Mouse (Mus musculus) kidney, postnatal 0 days (tissue): ENCODE measurements around the gene Fat3. TPM values are rescaled to one million over a fixed set of nuclear protein-coding genes. Genes with fewer than 3 reads are reported as not detected.

Experiments
- ATAC-seq: fragments of 200-750 bp; cut with Nextera tagmentation; replicated peaks from 2 replicates; pipeline ENCODE4 v1.8.0; 2017; ENCODE audit warnings: low read depth, moderate number of reproducible peaks, moderate TSS enrichment, moderate library complexity; ENCODE audit not compliant: low FRiP score
- DNase-seq: peaks from one replicate; pipeline ENCODE4 v3.0.0-alpha.2; 2016; ENCODE audit warnings: low spot score
- H3K27ac ChIP-seq: fragments of 300-500 bp; sonication (generic); 2 replicates; pipeline ENCODE4 v1.5.1; 2014; ENCODE audit warnings: mild to moderate bottlenecking
- H3K27me3 ChIP-seq: fragments of 300-500 bp; sonication (generic); 2 replicates; pipeline ENCODE4 v1.6.1; 2014; ENCODE audit warnings: low read length, mixed read lengths; ENCODE audit not compliant: insufficient read depth
- H3K36me3 ChIP-seq: fragments of 300-500 bp; sonication (generic); 2 replicates; pipeline ENCODE4 v1.6.1; 2014; ENCODE audit warnings: low read length, mixed read lengths; ENCODE audit not compliant: insufficient read depth
- H3K4me1 ChIP-seq: fragments of 300-500 bp; sonication (generic); replicated peaks from 2 replicates; pipeline ENCODE4 v1.6.1; 2014; ENCODE audit warnings: antibody characterized with exemption, low read length, mixed read lengths; ENCODE audit not compliant: insufficient read depth
- H3K4me2 ChIP-seq: fragments of 300-500 bp; sonication (generic); 2 replicates; pipeline ENCODE4 v1.6.1; 2014; ENCODE audit warnings: mild to moderate bottlenecking, low read length, moderate library complexity, mixed read lengths
- H3K4me3 ChIP-seq: fragments of 300-500 bp; sonication (generic); replicated peaks from 2 replicates; pipeline ENCODE4 v1.5.1; 2014; ENCODE audit warnings: low read depth, low read length
- H3K9ac ChIP-seq: fragments of 300-500 bp; sonication (generic); 2 replicates; pipeline ENCODE4 v1.6.1; 2014; ENCODE audit warnings: low read depth, low read length
- H3K9me3 ChIP-seq: fragments of 300-500 bp; sonication (generic); replicated peaks from 2 replicates; pipeline ENCODE4 v1.6.1; 2016; ENCODE audit warnings: low read length, inconsistent platforms, mixed read lengths
- CTCF ChIP-seq: IDR thresholded peaks from 2 replicates; pipeline ENCODE4 v1.5.1; 2016; ENCODE audit warnings: antibody characterized with exemption, low read depth, mild to moderate bottlenecking, moderate library complexity
- WGBS: fragments of 180-500 bp; shearing (Covaris S2); extraction: QIAGEN DNeasy Blood & Tissue Kit; methylation state at CpG from one replicate; pipeline ENCODE4 v1.1.7; 2014; 5-methylcytosine and 5-hydroxymethylcytosine counted together
- polyA plus RNA-seq: library from polyadenylated mRNA; unstranded; fragments of >200 nt; fragmentation: Nextera tagmentation; extraction: Ambion mirVana; gene quantifications from 2 replicates; pipeline ENCODE4 v1.2.1, GENCODE M21; 2015

The Fat3 gene
- polyA plus RNA-seq, 1 experiment from 2014 or later = 1.5 TPM

DNA sequence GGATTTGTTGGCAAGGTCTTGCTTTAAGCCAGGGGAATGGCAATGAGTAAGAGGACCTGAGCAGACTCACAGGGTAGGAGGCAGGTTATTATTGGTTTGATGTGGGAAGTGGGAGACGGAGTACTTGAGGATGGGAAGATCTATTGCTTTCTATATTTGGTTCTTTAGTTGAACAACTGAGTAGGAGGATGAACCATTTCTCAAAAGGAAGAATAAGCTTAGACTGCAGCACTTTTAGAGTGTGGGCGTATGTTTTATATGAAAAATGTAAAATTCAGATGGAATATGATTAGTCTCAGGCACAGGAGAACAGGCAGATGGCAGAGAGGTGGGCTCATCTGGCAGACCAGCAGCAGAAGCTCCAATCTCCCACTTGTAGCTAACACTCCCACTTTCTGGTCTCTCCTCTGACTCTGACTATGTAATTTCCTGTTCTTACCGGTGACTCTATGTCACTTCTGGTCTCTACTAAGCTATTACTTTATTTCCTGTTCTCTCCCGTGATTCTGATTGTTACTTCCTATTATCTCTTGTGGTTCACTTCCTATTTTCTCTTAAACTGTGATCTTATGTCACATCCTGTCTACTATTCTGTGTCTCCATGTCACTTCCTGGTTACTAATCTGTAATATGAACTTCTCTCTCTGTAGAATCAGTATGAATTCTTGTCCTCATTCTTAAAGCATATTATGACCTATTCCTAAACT is 387.0 kb downstream of the Fat3 start:
- Histone ChIP-seq H3K27me3 (no peaks in the 10 kb centered on the region; the same call in 1 of the 2 replicates), H3K4me3 (no peak overlapping the region), H3K27ac (0 out of 2 replicates have a peak overlapping the region, but pooled peaks have one; percentile 47), H3K4me2 (no peak overlapping the region), H3K9me3 (no peaks in the 10 kb centered on the region), H3K4me1 (no peaks in the 10 kb centered on the region), H3K36me3 (no peaks in the 10 kb centered on the region), H3K9ac (no peak overlapping the region)
- ATAC-seq = no peak
- peak; percentile 48 for DNase-seq
- TF ChIP-seq CTCF = no peak
- 74% methylated on average over 4 of the region's 4 CpGs for WGBS

DNA sequence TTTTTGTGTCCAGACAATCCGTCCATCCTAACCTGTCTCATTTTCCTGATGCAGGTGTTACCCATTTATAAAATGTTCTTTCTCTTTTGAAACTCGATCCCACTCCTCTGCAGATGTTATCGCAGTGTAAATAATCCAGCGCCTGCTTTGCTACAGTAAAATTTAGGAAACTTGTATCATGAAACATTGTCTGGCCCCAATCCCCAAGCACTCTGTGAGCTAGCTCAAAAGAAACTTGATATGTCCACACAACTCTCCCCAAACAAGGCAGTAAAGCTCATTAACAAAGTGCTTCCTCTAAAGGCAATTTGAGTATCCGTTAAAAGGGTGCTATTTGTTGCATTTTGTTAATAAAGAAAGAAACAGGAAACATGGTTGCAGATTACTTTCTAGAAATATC is 393.2 kb downstream of the Fat3 start:
- no peaks in the 10 kb centered on the region for H3K36me3 ChIP-seq
- DNase-seq (peak; percentile 75), ATAC-seq (no peak; the same call in 1 of the 2 replicates)
- peak overlapping the region; percentile 12; the same call in 1 of the 2 replicates for H3K4me2 ChIP-seq
- no peaks in the 10 kb centered on the region for H3K9me3 ChIP-seq
- no peak overlapping the region for H3K4me3 ChIP-seq
- H3K4me1 ChIP-seq = no peaks in the 10 kb centered on the region
- 13% methylated on average over 5 of the region's 5 CpGs for WGBS
- H3K27ac ChIP-seq = no peak overlapping the region
- TF ChIP-seq CTCF = no peak
- H3K27me3 ChIP-seq = no peaks in the 10 kb centered on the region; the same call in 1 of the 2 replicates
- H3K9ac ChIP-seq = no peak overlapping the region

DNA sequence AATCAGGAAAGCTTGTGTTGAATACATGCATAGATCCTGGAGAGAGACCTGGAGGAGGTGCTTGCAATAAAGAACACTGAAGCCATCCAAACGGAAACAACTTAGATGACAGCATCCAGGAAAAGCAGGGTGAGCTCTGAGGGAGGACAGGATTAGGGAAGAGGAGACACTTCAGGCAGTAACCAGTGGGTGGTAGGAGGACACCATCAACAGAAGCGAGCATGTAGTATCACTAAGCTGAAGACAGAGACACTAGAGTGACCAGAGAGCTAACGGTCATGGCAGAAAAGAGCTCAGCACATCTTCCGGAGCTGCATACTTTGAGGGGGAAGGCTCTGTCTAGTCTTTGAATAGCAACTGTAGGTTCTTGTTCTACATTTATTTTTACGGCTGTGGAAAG is 393.7 kb downstream of the Fat3 start:
- 17% methylated on average over 5 of the region's 5 CpGs for WGBS
- peak; percentile 83 for DNase-seq
- no peak overlapping the region for H3K9ac ChIP-seq
- H3K4me2 ChIP-seq = peak overlapping the region; percentile 12; the same call in 1 of the 2 replicates
- peak; percentile 67 for TF ChIP-seq CTCF
- H3K27ac ChIP-seq = no peak overlapping the region
- 0 out of 2 replicates have a peak, but pooled peaks have one; percentile 52 for ATAC-seq
- no peaks in the 10 kb centered on the region; the same call in 1 of the 2 replicates for H3K27me3 ChIP-seq
- H3K4me1 ChIP-seq = no peaks in the 10 kb centered on the region
- H3K9me3 ChIP-seq = no peaks in the 10 kb centered on the region
- H3K4me3 ChIP-seq = no peak overlapping the region
- no peaks in the 10 kb centered on the region for H3K36me3 ChIP-seq

DNA sequence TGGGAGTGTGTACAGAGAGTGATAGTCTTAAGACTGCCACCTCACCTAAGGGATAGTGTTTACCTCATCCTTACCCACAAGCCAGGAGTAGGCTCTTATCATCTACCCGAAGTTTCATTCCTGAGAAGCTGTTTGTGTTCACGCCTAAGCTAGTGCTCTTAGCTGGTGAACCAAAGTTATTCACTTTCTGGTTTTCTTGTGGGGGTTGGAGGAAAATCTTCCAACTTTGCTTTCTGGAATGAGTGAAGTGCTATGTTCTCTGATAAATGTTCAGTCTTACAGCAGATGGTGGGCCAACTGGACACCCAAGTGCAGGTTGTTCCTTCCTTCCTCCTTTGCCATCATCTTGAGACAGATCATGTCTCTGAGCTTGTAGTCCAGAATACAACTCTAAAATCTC is 402.5 kb downstream of the Fat3 start:
- no peaks in the 10 kb centered on the region for H3K27me3 ChIP-seq
- H3K27ac ChIP-seq = no peak overlapping the region
- ATAC-seq (no peak), DNase-seq (no peak)
- WGBS = 83% methylated on average over 2 of the region's 2 CpGs
- TF ChIP-seq CTCF = no peak
- no peaks in the 10 kb centered on the region for H3K9me3 ChIP-seq
- no peaks in the 10 kb centered on the region for H3K4me1 ChIP-seq
- no peak overlapping the region for H3K9ac ChIP-seq
- no peaks in the 10 kb centered on the region for H3K36me3 ChIP-seq
- H3K4me2 ChIP-seq = no peak overlapping the region
- H3K4me3 ChIP-seq = no peak overlapping the region

DNA sequence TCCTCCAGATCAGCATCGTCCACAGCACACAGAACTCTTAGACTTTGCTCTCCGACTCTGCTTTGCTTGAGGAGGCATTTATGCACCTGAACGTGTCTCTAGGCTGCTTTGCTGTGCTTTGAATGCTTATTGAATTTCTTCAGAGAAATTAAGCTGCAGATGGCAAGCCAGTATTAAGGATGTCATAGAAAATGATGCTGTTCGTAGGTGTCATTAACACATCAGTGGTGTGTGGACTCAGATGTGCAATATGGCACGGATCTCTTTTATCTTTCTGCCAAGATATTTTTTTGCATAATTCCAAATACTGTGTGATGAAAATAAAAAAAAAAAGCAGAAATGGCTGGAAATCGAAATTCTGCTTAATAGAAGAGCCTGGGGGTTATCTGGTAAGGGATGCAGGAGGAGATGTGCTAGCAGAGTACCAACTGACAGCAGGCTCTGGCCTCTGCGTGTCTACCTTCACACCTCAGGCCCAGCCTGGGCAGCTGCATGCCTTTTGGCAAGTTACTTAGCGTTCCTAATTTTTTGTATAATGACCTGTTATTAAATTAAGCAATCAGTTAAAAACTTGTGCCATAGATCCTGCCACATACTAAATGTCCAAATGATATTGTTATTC is 407.9 kb downstream of the Fat3 start:
- no peak for DNase-seq
- no peaks in the 10 kb centered on the region for H3K36me3 ChIP-seq
- H3K27me3 ChIP-seq = no peaks in the 10 kb centered on the region
- no peak for TF ChIP-seq CTCF
- no peak for ATAC-seq
- H3K4me1 ChIP-seq = no peaks in the 10 kb centered on the region
- H3K4me2 ChIP-seq = no peak overlapping the region
- no peak overlapping the region for H3K27ac ChIP-seq
- no peak overlapping the region for H3K4me3 ChIP-seq
- 68% methylated on average over 8 of the region's 8 CpGs for WGBS
- H3K9me3 ChIP-seq = no peaks in the 10 kb centered on the region
- H3K9ac ChIP-seq = no peak overlapping the region

DNA sequence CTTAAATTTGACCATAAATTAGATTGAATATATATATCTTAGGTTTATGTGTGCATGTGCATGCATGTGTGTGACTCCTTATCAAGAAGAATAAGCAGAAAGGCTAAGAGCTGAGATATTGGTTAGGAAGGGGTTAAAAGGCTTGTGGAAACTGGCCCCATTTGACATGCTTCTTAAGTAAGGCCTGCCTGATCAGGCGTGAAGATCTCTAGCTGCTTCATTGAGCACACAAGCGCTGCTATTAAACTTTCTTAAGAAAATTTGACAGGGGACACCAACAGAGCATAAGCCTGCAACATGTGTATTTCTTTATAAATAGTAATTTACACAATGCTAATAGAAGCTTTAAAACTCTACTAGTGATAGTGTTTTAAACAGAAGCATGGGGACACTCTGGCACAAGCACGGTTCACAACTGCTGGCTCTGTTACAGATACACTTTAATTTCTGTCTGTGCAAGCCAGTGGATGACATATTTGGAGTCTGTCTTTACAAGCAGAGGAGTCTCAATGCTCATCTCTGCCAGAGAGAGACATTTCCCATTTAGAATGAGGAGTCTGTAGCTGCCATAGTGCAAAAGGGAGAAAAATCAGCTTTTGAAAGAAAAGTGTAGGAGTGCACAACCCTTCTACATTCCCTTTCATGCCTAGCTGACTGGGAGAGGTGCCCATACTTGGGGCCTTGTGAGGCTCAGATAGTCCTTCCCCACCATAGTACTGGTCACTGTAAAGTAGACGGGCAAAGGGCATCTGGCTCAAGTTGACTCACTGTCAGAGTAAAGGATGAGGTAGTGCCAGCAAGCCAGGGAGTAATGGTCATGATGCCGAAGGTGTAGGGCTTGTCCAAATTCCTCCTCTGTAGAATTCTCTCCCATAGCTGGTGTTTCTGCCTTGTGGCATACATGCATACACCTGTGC is 408.8 kb downstream of the Fat3 start:
- Histone ChIP-seq H3K4me1 (no peaks in the 10 kb centered on the region), H3K9me3 (no peaks in the 10 kb centered on the region), H3K27me3 (no peaks in the 10 kb centered on the region), H3K36me3 (no peaks in the 10 kb centered on the region), H3K9ac (no peak overlapping the region), H3K27ac (no peak overlapping the region), H3K4me2 (no peak overlapping the region), H3K4me3 (no peak overlapping the region)
- 24% methylated on average over 5 of the region's 5 CpGs for WGBS
- DNase-seq (peak; percentile 16), ATAC-seq (no peak; the same call in 1 of the 2 replicates)
- no peak for TF ChIP-seq CTCF
